Mouse (Mus musculus): ENCODE results near the gene Dock9.

DNA sequence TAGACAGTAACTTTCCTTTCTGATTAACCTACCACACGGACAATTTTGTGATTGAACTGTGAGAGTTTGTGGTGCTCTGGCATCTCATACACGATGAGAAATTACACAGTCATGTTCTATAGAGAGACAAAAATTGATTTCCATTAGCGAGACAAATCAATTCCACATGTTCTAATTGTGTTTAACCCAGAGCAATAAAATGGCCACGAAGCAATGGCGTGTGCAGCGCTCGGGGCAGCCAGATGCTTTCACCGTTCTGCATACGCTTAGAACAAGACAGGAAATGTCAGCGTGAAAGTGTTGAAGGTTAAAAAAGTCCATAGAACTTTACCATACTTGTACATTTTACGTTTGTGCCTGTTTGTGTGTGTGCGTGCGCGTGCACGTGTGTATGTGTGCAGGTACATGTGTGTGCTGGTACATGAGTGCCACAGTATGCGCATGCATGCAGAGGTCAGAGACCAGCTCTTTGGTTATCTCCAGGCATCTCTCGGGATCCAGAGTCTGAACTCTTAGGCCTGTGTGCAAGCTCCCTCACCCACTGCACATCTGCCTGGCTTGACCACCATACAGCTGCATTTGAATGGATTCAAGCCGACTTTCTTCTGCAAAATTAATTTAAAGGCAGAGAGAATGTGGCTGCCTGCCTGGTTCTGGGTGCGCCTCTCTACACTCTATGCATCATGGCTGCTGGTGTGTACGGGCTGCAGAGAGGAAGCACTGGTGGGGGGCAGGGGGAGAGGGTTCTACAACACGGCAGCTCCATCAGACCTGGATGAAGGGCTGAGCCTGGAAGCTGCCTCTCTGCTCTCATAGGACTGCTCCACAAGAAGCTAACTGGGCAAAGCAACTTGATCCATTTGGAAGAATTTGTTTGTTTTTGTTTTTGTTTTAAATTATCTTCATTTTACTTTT is 241.0 kb downstream of the Dock9 start:
- TF ChIP-seq GATA1 (IDR thresholded peaks at IDR 0.05; ENCODE audit: low read length) = no peak
- no peak for TF ChIP-seq TAL1 (IDR thresholded peaks at IDR 0.05; ENCODE audit: low read length)

All from erythroblast, embryonic 14.5 days (primary cell).